Mouse (Mus musculus): ENCODE results near the gene Prkcg.

GRCm38 (mm10) chr7:3294794-3295193, 5.8 kb downstream of the Prkcg start:
- no peak for TF ChIP-seq CTCF (IDR thresholded peaks at IDR 0.05; ENCODE audit: low read depth)
- TF ChIP-seq EP300 (IDR thresholded peaks at IDR 0.05; ENCODE audit: low read depth) = no peak
